In genomic region chr1:144243511-144243910, GRCm38 (mm10) we compare ENCODE assay signal across 9 mouse cellular contexts. TPM values are rescaled to one million over a fixed set of nuclear protein-coding genes. Genes with fewer than 3 reads are reported as not detected.
A peak's percentile ranks its signal among the peaks of the same experiment; 100 is the strongest.
DNase-seq lines count a peak whose midpoint lies in the region; ATAC-seq and TF ChIP-seq lines count a peak whose summit lies in the region.
"Had no signal": no experiment of that assay in that cellular context is flagged by ENCODE, and none has a peak within 500 bp of the region (broad histone marks: within the 10 kb centered on the region; RNA-seq: fewer than 3 reads in every experiment).

No protein-coding gene starts in this region.

- TF ChIP-seq EP300 in heart, adult 2 months (IDR thresholded peaks at IDR 0.05; ENCODE audit: insufficient read depth, low read depth, low read length): no peak

- ATAC-seq in heart, embryonic 11.5 days (replicated peaks; ENCODE audit: insufficient number of reproducible peaks, low FRiP score, low TSS enrichment): no peak
- peak; percentile 77 for ATAC-seq in G1E (ENCODE audit: extremely low read depth, insufficient number of reproducible peaks, low FRiP score, poor library complexity, severe bottlenecking)

- WGBS in heart, adult 2 months: 25% methylated on average over 1 of the region's 1 CpGs
- WGBS in heart, embryonic 11.5 days (ENCODE audit: insufficient replicate concordance): 48% methylated on average over 1 of the region's 1 CpGs

- H3K9ac ChIP-seq in heart, adult 2 months (ENCODE audit: low read depth, low read length): no peak overlapping the region
- H3K9ac ChIP-seq in heart, embryonic 11.5 days (ENCODE audit: low read depth, low read length): no peak overlapping the region
- H3K9ac ChIP-seq: neural tube, embryonic 13.5 days had no signal

- no peak overlapping the region for H3K4me2 ChIP-seq in heart, embryonic 11.5 days
- H3K4me2 ChIP-seq: neural tube, embryonic 13.5 days had no signal

- H3K4me1 ChIP-seq in heart, adult 2 months (ENCODE audit: control insufficient read depth, insufficient read depth, low read length): no peaks in the 10 kb centered on the region
- no peaks in the 10 kb centered on the region for H3K4me1 ChIP-seq in heart, embryonic 11.5 days (ENCODE audit: control insufficient read depth, insufficient read depth, low read length)
- H3K4me1 ChIP-seq in G1E (ENCODE audit: insufficient read depth, low read depth, low read length): peaks cover 9% of the 10 kb centered on the region; the same call in 1 of the 2 replicates
- H3K4me1 ChIP-seq: neural tube, embryonic 13.5 days had no signal

- no peak for TF ChIP-seq POLR2A in heart, adult 2 months (IDR thresholded peaks at IDR 0.05; ENCODE audit: insufficient read depth, low read depth, low read length)

- intact Hi-C loops in heart, adult 2 months (cut with DNase I): no loop called here
- intact Hi-C loops in heart, postnatal 14 days (cut with DNase I): loop anchor here (2.0 to 5.0 kb wide), 4 partner anchors 46 to 439 kb away; no protein-coding TSS in a partner anchor
- intact Hi-C loops in left cerebral cortex, postnatal 25 days (cut with DNase I): loop anchor here (5.0 kb wide), 2 partner anchors 109 to 134 kb away; no protein-coding TSS in a partner anchor

- no peak overlapping the region for H3K4me3 ChIP-seq in heart, adult 2 months
- H3K4me3 ChIP-seq in heart, embryonic 11.5 days (ENCODE audit: low read depth, low read length): no peak overlapping the region
- H3K4me3 ChIP-seq in G1E (ENCODE audit: low read depth, low read length): no peak overlapping the region
- H3K4me3 ChIP-seq: neural tube, embryonic 13.5 days had no signal

- H3K79me2 ChIP-seq in heart, adult 2 months (replicated peaks; ENCODE audit: control insufficient read depth, insufficient read depth, low read length): no peaks in the 10 kb centered on the region

- TF ChIP-seq CTCF in heart, adult 2 months (IDR thresholded peaks at IDR 0.05): peak; percentile 67
- no peak for TF ChIP-seq CTCF in G1E (IDR thresholded peaks at IDR 0.05; ENCODE audit: low read depth, low read length)

- H3K9me3 ChIP-seq in heart, embryonic 11.5 days (replicated peaks; ENCODE audit: control insufficient read depth, low read length): no peaks in the 10 kb centered on the region
- no peaks in the 10 kb centered on the region for H3K9me3 ChIP-seq in G1E (replicated peaks)
- H3K9me3 ChIP-seq: neural tube, embryonic 13.5 days had no signal

- DNase-seq in heart, adult 2 months: no peak
- DNase-seq in 3T3-L1 (ENCODE audit: low read depth, low spot score): peak; percentile 66
- no peak for DNase-seq in G1E (ENCODE audit: low spot score)
- DNase-seq in heart, postnatal 14 days: peak; percentile 6 to 41
- peak; percentile 15 to 18 for DNase-seq in left cerebral cortex, postnatal 25 days (ENCODE audit: low spot score in 2 of 2)
- DNase-seq in spleen, postnatal 36 days (ENCODE audit: low spot score in 2 of 2): peak; percentile 32 to 46
- DNase-seq in MN1 (ENCODE audit: low spot score): no peak

- H3K27ac ChIP-seq in heart, adult 2 months: no peak overlapping the region
- H3K27ac ChIP-seq in heart, embryonic 11.5 days (ENCODE audit: low read depth, low read length): no peak overlapping the region
- H3K27ac ChIP-seq: neural tube, embryonic 13.5 days had no signal

- H3K36me3 ChIP-seq in heart, adult 2 months (ENCODE audit: control insufficient read depth, insufficient read depth, low read length): no peaks in the 10 kb centered on the region
- no peaks in the 10 kb centered on the region for H3K36me3 ChIP-seq in heart, embryonic 11.5 days (ENCODE audit: control insufficient read depth, insufficient read depth, low read length)
- peaks cover 7% of the 10 kb centered on the region for H3K36me3 ChIP-seq in G1E (replicated peaks)
- H3K36me3 ChIP-seq: neural tube, embryonic 13.5 days had no signal

- no peaks in the 10 kb centered on the region for H3K27me3 ChIP-seq in heart, adult 2 months (ENCODE audit: control insufficient read depth, insufficient read depth, low read length)
- H3K27me3 ChIP-seq in heart, embryonic 11.5 days (ENCODE audit: control insufficient read depth, insufficient read depth, low read length): no peaks in the 10 kb centered on the region
- H3K27me3 ChIP-seq in G1E (ENCODE audit: insufficient read depth, low read length): no peaks in the 10 kb centered on the region
- H3K27me3 ChIP-seq: neural tube, embryonic 13.5 days had no signal

RNA-seq across cellular contexts. Expression of gene Rgs1, which starts 5.5 kb away (rescaled TPM):
- total RNA-seq in heart, adult 2 months (2021): not detected
- not detected in 2 replicates for polyA plus RNA-seq in heart, adult 2 months (2012; rRNA removed)
- not detected in 2 replicates for polyA plus RNA-seq in heart, embryonic 11.5 days (2014; fragmentation: Nextera tagmentation; extraction: Ambion mirVana)
- total RNA-seq in G1E (2014; fragmentation: Nextera tagmentation): 101 and 121 TPM in 2 replicates
- total RNA-seq in G1E (2017): 238 and 262 TPM in 2 replicates
- 0.99 and 1.6 TPM in 2 replicates for polyA plus RNA-seq in G1E (2012)
- under 1 TPM in 1 of 2 experiments, not detected in 1; 0.32 TPM for total RNA-seq in heart, postnatal 14 days (2021)
- under 1 TPM; 0.25 to 0.32 TPM for total RNA-seq in left cerebral cortex, postnatal 25 days (2021)
- polyA plus RNA-seq: neural tube, embryonic 13.5 days had no signal

Comparison
In these comparisons a context has a peak if more than half of its experiments do, and no peak if none do; other contexts are left out.
1. DNase-seq: peak in 3T3-L1 (single experiment), heart, postnatal 14 days (2 of 2), left cerebral cortex, postnatal 25 days (2 of 2) and spleen, postnatal 36 days (2 of 2); none in heart, adult 2 months (0 of 2), G1E (single experiment) and MN1 (single experiment).
2. RNA of gene Rgs1, which starts 5.5 kb away (total RNA-seq): 101 to 262 TPM in G1E; 0.25 to 0.32 TPM in left cerebral cortex, postnatal 25 days, 0.32 TPM in heart, postnatal 14 days and not detected in heart, adult 2 months; every median in the first group is over 10 times any median in the second.